Mouse (Mus musculus) liver, postnatal 0 days (tissue): ENCODE measurements around the gene H2-DMa. TPM values are rescaled to one million over a fixed set of nuclear protein-coding genes. Genes with fewer than 3 reads are reported as not detected.

ENCODE experiments used
- ATAC-seq: fragments of 200-750 bp; cut with Nextera tagmentation; 2 replicates; pipeline ENCODE4 v1.8.0; 2017; ENCODE audit warnings: mild to moderate bottlenecking, moderate library complexity
- DNase-seq: peaks from one replicate; pipeline ENCODE4 v3.0.0-alpha.2; 2016
- H3K27ac ChIP-seq: fragments of 300-500 bp; sonication (generic); 2 replicates; pipeline ENCODE4 v1.5.1; 2014; ENCODE audit warnings: antibody characterized with exemption, moderate library complexity, mild to moderate bottlenecking, low read depth
- H3K27me3 ChIP-seq: fragments of 300-500 bp; sonication (generic); 2 replicates; pipeline ENCODE4 v1.6.1; 2014; ENCODE audit warnings: low read length, control low read depth, mixed read lengths; ENCODE audit not compliant: insufficient read depth
- H3K36me3 ChIP-seq: fragments of 300-500 bp; sonication (generic); replicated peaks from 2 replicates; pipeline ENCODE4 v1.6.1; 2014; ENCODE audit warnings: mild to moderate bottlenecking, control low read depth, low read length, moderate library complexity, mixed read lengths; ENCODE audit not compliant: insufficient read depth
- H3K4me1 ChIP-seq: fragments of 300-500 bp; sonication (generic); 2 replicates; pipeline ENCODE4 v1.6.1; 2014; ENCODE audit warnings: antibody characterized with exemption, mild to moderate bottlenecking, control low read depth; ENCODE audit not compliant: insufficient read depth
- H3K4me2 ChIP-seq: fragments of 300-500 bp; sonication (generic); 2 replicates; pipeline ENCODE4 v1.6.1; 2014; ENCODE audit warnings: low read depth, mild to moderate bottlenecking, low read length, moderate library complexity, mixed read lengths
- H3K4me3 ChIP-seq: fragments of 300-500 bp; sonication (generic); 2 replicates; pipeline ENCODE4 v1.5.1; 2014; ENCODE audit warnings: low read depth, low read length
- H3K9ac ChIP-seq: fragments of 300-500 bp; sonication (generic); replicated peaks from 2 replicates; pipeline ENCODE4 v1.6.1; 2014; ENCODE audit warnings: mild to moderate bottlenecking, moderate library complexity
- H3K9me3 ChIP-seq: fragments of 300-500 bp; sonication (generic); 2 replicates; pipeline ENCODE4 v1.6.1; 2016; ENCODE audit warnings: mild to moderate bottlenecking, control low read depth, low read length, mixed read lengths
- CTCF ChIP-seq: sonication (generic); IDR thresholded peaks from 2 replicates; pipeline ENCODE4 v1.5.1; 2016; ENCODE audit warnings: antibody characterized with exemption, low read depth
- EP300 ChIP-seq: IDR thresholded peaks from 2 replicates; pipeline ENCODE4 v1.6.1; 2016; ENCODE audit warnings: antibody characterized with exemption, low read depth, mild to moderate bottlenecking
- WGBS: fragments of 180-500 bp; shearing (Covaris S2); extraction: QIAGEN DNeasy Blood & Tissue Kit; methylation state at CpG from one replicate; pipeline ENCODE4 v1.1.7; 2014; ENCODE audit not compliant: insufficient replicate concordance; 5-methylcytosine and 5-hydroxymethylcytosine counted together
- polyA plus RNA-seq: library from polyadenylated mRNA; unstranded; fragments of >200 nt; fragmentation: Nextera tagmentation; extraction: Ambion mirVana; gene quantifications from 2 replicates; pipeline ENCODE4 v1.2.1, GENCODE M21; 2015

Gene H2-DMa
- polyA plus RNA-seq, 1 experiment from 2014 or later: 11.9 TPM

GRCm38 (mm10) chr17:34117421-34118112 is 1.8 kb upstream of the H2-DMa start:
- H3K4me2 ChIP-seq: peak overlapping the region; percentile 98
- no peak for TF ChIP-seq CTCF
- no peak for TF ChIP-seq EP300
- H3K4me3 ChIP-seq: peak overlapping the region; percentile 97
- no peak for DNase-seq
- H3K4me1 ChIP-seq: peaks cover 16% of the 10 kb centered on the region
- H3K27ac ChIP-seq: peak overlapping the region; percentile 100; the same call in 1 of the 2 replicates
- no peaks in the 10 kb centered on the region for H3K9me3 ChIP-seq
- 0% methylated on average over 5 of the region's 5 CpGs for WGBS
- peaks cover 49% of the 10 kb centered on the region for H3K36me3 ChIP-seq
- no peaks in the 10 kb centered on the region for H3K27me3 ChIP-seq
- peak overlapping the region; percentile 92 for H3K9ac ChIP-seq
- ATAC-seq: no peak

- peak overlapping the region; percentile 98 for H3K4me2 ChIP-seq
- peak overlapping the region; percentile 97 for H3K4me3 ChIP-seq
- TF ChIP-seq CTCF (no peak), EP300 (no peak)
- no peak for ATAC-seq
- H3K27me3 ChIP-seq: no peaks in the 10 kb centered on the region
- peak overlapping the region; percentile 92 for H3K9ac ChIP-seq
- H3K36me3 ChIP-seq: peaks cover 41% of the 10 kb centered on the region
- H3K4me1 ChIP-seq: peaks cover 16% of the 10 kb centered on the region
- H3K27ac ChIP-seq: peak overlapping the region; percentile 100
- under 1% methylated on average over 63 of the region's 67 CpGs for WGBS
- peak; percentile 62 for DNase-seq
- no peaks in the 10 kb centered on the region for H3K9me3 ChIP-seq
Measured at GRCm38 (mm10) chr17:34118113-34118872, 1.0 kb upstream of the H2-DMa start.

DNA sequence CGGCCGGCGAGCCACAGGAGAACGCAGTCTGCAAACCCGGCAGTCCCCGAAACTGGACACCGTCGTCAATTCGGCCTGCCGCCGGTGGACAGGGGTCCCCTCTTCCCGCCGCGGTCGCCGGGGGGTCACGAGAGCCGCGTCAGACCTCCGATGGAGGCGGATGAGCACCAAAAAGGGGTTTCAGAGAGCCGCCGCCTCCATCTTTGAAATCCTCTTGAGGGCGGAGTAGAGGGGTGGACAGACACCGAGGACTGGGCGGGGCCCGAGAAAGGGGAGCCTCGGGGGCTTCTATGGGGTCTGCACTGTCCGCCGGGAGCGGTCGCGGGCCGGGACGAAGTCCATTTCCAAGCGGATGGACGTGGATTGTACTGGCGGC is 480 bp upstream of the H2-DMa start:
- H3K4me1 ChIP-seq: peaks cover 21% of the 10 kb centered on the region
- H3K9me3 ChIP-seq: no peaks in the 10 kb centered on the region
- peak overlapping the region; percentile 92 for H3K9ac ChIP-seq
- TF ChIP-seq EP300 (peak; percentile 24; the same call in 1 of the 2 replicates), CTCF (no peak)
- H3K27me3 ChIP-seq: no peaks in the 10 kb centered on the region
- 3% methylated on average over 37 of the region's 38 CpGs for WGBS
- H3K4me2 ChIP-seq: peak overlapping the region; percentile 98
- no peak for DNase-seq
- H3K36me3 ChIP-seq: peaks cover 36% of the 10 kb centered on the region
- peak overlapping the region; percentile 100 for H3K27ac ChIP-seq
- peak; percentile 24 for ATAC-seq
- H3K4me3 ChIP-seq: peak overlapping the region; percentile 97

GRCm38 (mm10) chr17:34120180-34120723 is 911 bp downstream of the H2-DMa start:
- Histone ChIP-seq H3K27ac (peak overlapping the region; percentile 100), H3K4me2 (peak overlapping the region; percentile 98), H3K9me3 (no peaks in the 10 kb centered on the region), H3K9ac (peak overlapping the region; percentile 93), H3K4me3 (peak overlapping the region; percentile 97), H3K4me1 (peaks cover 25% of the 10 kb centered on the region), H3K27me3 (no peaks in the 10 kb centered on the region), H3K36me3 (peaks cover 22% of the 10 kb centered on the region)
- TF ChIP-seq CTCF: no peak
- no peak for TF ChIP-seq EP300
- WGBS: under 1% methylated on average over 25 of the region's 42 CpGs
- peak; percentile 89 for DNase-seq
- peak; percentile 18 for ATAC-seq

DNA sequence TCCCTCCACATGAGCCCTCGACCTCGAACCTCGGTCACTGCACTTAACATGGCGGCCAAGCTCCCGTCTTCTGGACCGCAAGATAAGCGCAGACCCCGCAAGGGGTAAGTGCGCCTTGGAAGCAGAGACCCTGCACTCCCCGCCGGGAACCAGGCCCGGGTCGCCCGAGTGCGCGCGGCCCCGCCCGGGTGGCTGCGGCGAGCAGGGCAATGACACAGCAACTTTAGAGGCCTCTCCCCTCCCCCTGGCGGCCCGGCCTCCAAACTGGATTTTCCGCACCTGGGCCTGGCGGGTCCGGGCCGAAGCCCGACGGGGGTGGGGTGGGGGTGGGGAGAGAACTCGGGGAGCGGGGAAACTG is 1.5 kb downstream of the H2-DMa start:
- peak overlapping the region; percentile 100 for H3K27ac ChIP-seq
- H3K9me3 ChIP-seq: no peaks in the 10 kb centered on the region
- ATAC-seq (peak; percentile 35), DNase-seq (peak; percentile 92)
- H3K4me2 ChIP-seq: peak overlapping the region; percentile 98
- TF ChIP-seq EP300: no peak
- TF ChIP-seq CTCF: peak; percentile 59
- WGBS: under 1% methylated on average over 27 of the region's 31 CpGs
- peaks cover 16% of the 10 kb centered on the region for H3K36me3 ChIP-seq
- H3K4me3 ChIP-seq: peak overlapping the region; percentile 97
- peaks cover 25% of the 10 kb centered on the region for H3K4me1 ChIP-seq
- no peaks in the 10 kb centered on the region for H3K27me3 ChIP-seq
- H3K9ac ChIP-seq: peak overlapping the region; percentile 93
